Mouse (Mus musculus) forebrain, embryonic 11.5 days (tissue): Measurements from ENCODE around the gene Eml1. TPM values are rescaled to one million over a fixed set of nuclear protein-coding genes. Genes with fewer than 3 reads are reported as not detected.

Experiments
- ATAC-seq: fragments of 200-750 bp; cut with Nextera tagmentation; replicated peaks from 2 replicates; pipeline ENCODE4 v1.8.0; 2017; ENCODE audit warnings: moderate TSS enrichment; ENCODE audit not compliant: low FRiP score
- DNase-seq: peaks from one replicate; pipeline ENCODE4 v3.0.0-alpha.2; 2017; ENCODE audit warnings: low spot score
- H3K27ac ChIP-seq: fragments of 300-500 bp; sonication (generic); 2 replicates; pipeline ENCODE4 v1.5.1; 2014; ENCODE audit warnings: low read depth, low read length
- H3K27me3 ChIP-seq: fragments of 300-500 bp; sonication (generic); 2 replicates; pipeline ENCODE4 v1.6.1; 2014; ENCODE audit warnings: mild to moderate bottlenecking, low read length, mixed read lengths; ENCODE audit not compliant: control insufficient read depth, insufficient read depth
- H3K36me3 ChIP-seq: fragments of 300-500 bp; sonication (generic); 2 replicates; pipeline ENCODE4 v1.6.1; 2014; ENCODE audit warnings: mild to moderate bottlenecking, low read length, moderate library complexity, mixed read lengths; ENCODE audit not compliant: control insufficient read depth, insufficient read depth
- H3K4me1 ChIP-seq: fragments of 300-500 bp; sonication (generic); replicated peaks from 2 replicates; pipeline ENCODE4 v1.6.1; 2014; ENCODE audit warnings: low read length, mixed read lengths; ENCODE audit not compliant: control insufficient read depth, insufficient read depth
- H3K4me2 ChIP-seq: fragments of 300-500 bp; sonication (generic); 2 replicates; pipeline ENCODE4 v1.6.1; 2014; ENCODE audit warnings: low read depth, mild to moderate bottlenecking, low read length, moderate library complexity, mixed read lengths; ENCODE audit not compliant: severe bottlenecking
- H3K4me3 ChIP-seq: fragments of 300-500 bp; sonication (generic); 2 replicates; pipeline ENCODE4 v1.5.1; 2014; ENCODE audit warnings: low read depth, low read length
- H3K9ac ChIP-seq: fragments of 300-500 bp; sonication (generic); 2 replicates; pipeline ENCODE4 v1.6.1; 2014; ENCODE audit warnings: low read length
- H3K9me3 ChIP-seq: fragments of 300-500 bp; sonication (generic); 2 replicates; pipeline ENCODE4 v1.6.1; 2016; ENCODE audit warnings: low read length, mixed read lengths; ENCODE audit not compliant: control insufficient read depth
- WGBS: fragments of 180-500 bp; shearing (Covaris S2); extraction: QIAGEN DNeasy Blood & Tissue Kit; methylation state at CpG from one replicate; pipeline ENCODE4 v1.1.7; 2014; 5-methylcytosine and 5-hydroxymethylcytosine counted together
- polyA plus RNA-seq: library from polyadenylated mRNA; unstranded; fragments of >200 nt; fragmentation: Nextera tagmentation; extraction: Ambion mirVana; gene quantifications from 2 replicates; pipeline ENCODE4 v1.2.1, GENCODE M21; 2014

Gene Eml1
- polyA plus RNA-seq, 1 experiment from 2014 or later, result 92.5 TPM

DNA sequence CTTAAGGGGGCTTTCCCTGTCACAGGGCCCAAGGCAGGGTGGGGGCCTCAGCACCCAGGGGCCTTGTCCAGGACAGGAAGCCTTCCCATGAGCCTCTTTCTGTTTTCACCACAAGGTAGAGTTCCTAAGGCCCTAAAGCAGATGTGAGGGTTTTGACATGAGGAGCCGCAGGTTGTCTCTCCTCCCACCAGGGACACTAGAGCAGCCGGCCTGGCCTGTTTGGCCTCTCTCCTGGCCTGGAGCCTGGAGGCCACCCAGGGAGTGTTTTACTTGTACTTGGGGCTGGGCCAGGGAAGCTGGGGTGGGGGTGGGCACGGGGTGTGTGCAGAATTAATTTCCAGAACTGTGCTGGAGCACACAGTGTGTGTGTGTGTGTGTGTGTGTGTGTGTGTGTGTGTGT lies 5.4 kb upstream of the Eml1 start:
- no peak overlapping the region for H3K4me3 ChIP-seq
- no peak overlapping the region for H3K9ac ChIP-seq
- DNase-seq (no peak), ATAC-seq (no peak)
- H3K27ac ChIP-seq, result no peak overlapping the region
- H3K4me1 ChIP-seq, result peaks cover 5% of the 10 kb centered on the region; the same call in 1 of the 2 replicates
- WGBS, result 49% methylated on average over 3 of the region's 3 CpGs
- no peaks in the 10 kb centered on the region for H3K9me3 ChIP-seq
- H3K4me2 ChIP-seq, result no peak overlapping the region
- H3K36me3 ChIP-seq, result no peaks in the 10 kb centered on the region
- no peaks in the 10 kb centered on the region for H3K27me3 ChIP-seq

GRCm38 (mm10) chr12:108365868-108366267 lies 4.9 kb upstream of the Eml1 start:
- H3K4me2 ChIP-seq, result no peak overlapping the region
- WGBS, result 81% methylated on average over 7 of the region's 7 CpGs

GRCm38 (mm10) chr12:108367909-108368308 lies 2.8 kb upstream of the Eml1 start:
- WGBS, result 87% methylated on average over 2 of the region's 2 CpGs
- Histone ChIP-seq H3K9ac (no peak overlapping the region), H3K4me2 (no peak overlapping the region), H3K36me3 (no peaks in the 10 kb centered on the region), H3K27me3 (no peaks in the 10 kb centered on the region), H3K4me1 (peaks cover 5% of the 10 kb centered on the region; the same call in 1 of the 2 replicates), H3K4me3 (no peak overlapping the region), H3K9me3 (no peaks in the 10 kb centered on the region), H3K27ac (no peak overlapping the region)
- DNase-seq (no peak), ATAC-seq (no peak)

More at GRCm38 (mm10) chr12:108365868-108366267, 4.9 kb upstream of the Eml1 start:
- DNase-seq (no peak), ATAC-seq (no peak)
- H3K27ac ChIP-seq, result no peak overlapping the region
- H3K9ac ChIP-seq, result no peak overlapping the region
- H3K4me3 ChIP-seq, result no peak overlapping the region
- no peaks in the 10 kb centered on the region for H3K36me3 ChIP-seq
- H3K4me1 ChIP-seq, result peaks cover 5% of the 10 kb centered on the region; the same call in 1 of the 2 replicates
- H3K9me3 ChIP-seq, result no peaks in the 10 kb centered on the region
- no peaks in the 10 kb centered on the region for H3K27me3 ChIP-seq

DNA sequence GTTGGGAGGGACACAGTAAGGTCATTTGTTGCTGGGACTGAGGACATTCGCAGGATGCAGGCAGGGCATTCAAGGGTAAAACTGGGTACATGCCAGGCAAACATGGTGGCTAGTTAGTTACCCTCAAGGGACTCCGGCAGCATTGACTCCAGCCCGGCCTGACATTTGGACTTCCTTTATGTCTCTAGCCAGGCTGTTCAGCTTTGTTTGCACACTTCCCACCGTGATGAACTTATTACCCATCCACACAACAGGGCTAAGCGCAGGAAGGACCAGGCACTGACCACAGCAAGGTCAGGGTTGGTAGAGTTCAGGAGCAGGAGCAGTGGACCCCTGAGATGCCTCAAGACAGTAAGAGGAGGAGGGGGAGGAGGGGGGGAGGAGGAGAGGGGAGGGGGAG lies 1.8 kb upstream of the Eml1 start:
- ATAC-seq (no peak), DNase-seq (no peak)
- H3K4me3 ChIP-seq, result no peak overlapping the region
- H3K4me1 ChIP-seq, result peaks cover 2% of the 10 kb centered on the region; the same call in 1 of the 2 replicates
- H3K27ac ChIP-seq, result no peak overlapping the region
- no peaks in the 10 kb centered on the region for H3K27me3 ChIP-seq
- WGBS, result 72% methylated on average over 5 of the region's 5 CpGs
- H3K9me3 ChIP-seq, result no peaks in the 10 kb centered on the region
- no peaks in the 10 kb centered on the region for H3K36me3 ChIP-seq
- H3K9ac ChIP-seq, result no peak overlapping the region
- no peak overlapping the region for H3K4me2 ChIP-seq

DNA sequence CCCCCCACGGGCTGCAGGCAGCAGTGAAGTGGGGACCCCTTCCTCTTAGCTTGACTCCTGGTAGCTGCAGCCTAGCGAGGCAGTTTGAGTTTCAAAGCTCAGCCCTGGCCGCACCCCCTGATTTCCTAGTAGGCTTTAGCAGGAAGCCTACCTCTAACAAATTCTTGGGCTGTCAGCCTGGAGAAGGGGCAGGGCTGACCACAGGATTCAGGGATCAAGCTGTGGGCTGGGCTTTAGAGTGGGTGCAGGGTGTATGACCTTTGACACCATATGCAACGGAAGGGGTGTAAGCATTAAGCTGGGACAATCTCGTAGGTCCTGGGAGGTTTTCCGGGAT lies 640 bp downstream of the Eml1 start:
- 82% methylated on average over 6 of the region's 6 CpGs for WGBS
- no peaks in the 10 kb centered on the region for H3K36me3 ChIP-seq
- DNase-seq, result no peak
- no peaks in the 10 kb centered on the region for H3K9me3 ChIP-seq
- H3K4me3 ChIP-seq, result no peak overlapping the region
- no peaks in the 10 kb centered on the region for H3K27me3 ChIP-seq
- no peak overlapping the region for H3K27ac ChIP-seq
- no peak overlapping the region for H3K9ac ChIP-seq
- no peaks in the 10 kb centered on the region; the same call in 1 of the 2 replicates for H3K4me1 ChIP-seq
- ATAC-seq, result no peak
- H3K4me2 ChIP-seq, result no peak overlapping the region

DNA sequence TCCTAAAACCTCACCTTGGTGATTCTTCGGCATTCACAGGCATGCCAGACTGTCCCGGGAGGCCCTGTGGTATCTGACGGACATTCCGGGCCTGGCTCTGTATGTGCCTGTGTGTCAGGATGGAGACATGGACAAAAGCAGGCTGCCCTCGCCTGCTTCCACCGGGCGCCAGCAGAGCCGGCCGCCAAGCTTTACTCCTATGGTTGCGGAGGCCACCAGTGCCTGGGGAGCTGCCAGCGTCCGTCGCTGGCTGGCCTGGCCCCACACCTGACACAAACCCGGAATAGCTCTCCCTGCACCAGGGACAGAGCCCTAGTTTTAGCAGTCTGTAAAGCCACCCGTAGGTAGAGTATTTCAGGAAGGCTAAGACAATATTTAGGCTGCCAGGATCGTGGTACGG lies 1.5 kb downstream of the Eml1 start:
- Histone ChIP-seq H3K4me3 (no peak overlapping the region), H3K9ac (no peak overlapping the region), H3K4me1 (no peaks in the 10 kb centered on the region; the same call in 1 of the 2 replicates), H3K36me3 (no peaks in the 10 kb centered on the region), H3K27ac (0 out of 2 replicates have a peak overlapping the region, but pooled peaks have one; percentile 6), H3K4me2 (no peak overlapping the region), H3K9me3 (no peaks in the 10 kb centered on the region), H3K27me3 (no peaks in the 10 kb centered on the region)
- WGBS, result 82% methylated on average over 17 of the region's 17 CpGs
- no peak for DNase-seq
- ATAC-seq, result no peak

DNA sequence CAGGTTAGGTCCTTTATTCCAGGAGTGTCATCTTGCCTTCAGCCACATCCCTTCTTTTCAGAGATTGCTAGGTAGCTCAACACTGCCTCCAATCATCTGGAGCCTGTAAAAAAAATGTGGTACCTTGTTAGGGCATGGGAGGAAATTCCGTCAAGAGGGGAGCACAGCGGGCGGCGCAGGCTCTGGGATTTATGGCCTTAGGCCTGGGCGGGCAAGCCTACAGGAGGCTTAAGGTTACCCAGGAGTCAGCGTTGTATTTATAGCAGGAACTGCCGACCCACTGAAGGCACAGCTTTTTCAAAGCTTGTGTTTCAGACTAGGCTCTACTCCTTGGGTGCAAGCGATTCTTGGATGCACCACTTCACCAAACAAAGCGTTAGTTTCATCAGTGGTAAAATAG lies 2.9 kb downstream of the Eml1 start:
- H3K9ac ChIP-seq, result no peak overlapping the region
- no peaks in the 10 kb centered on the region for H3K9me3 ChIP-seq
- H3K36me3 ChIP-seq, result no peaks in the 10 kb centered on the region
- no peak overlapping the region for H3K4me3 ChIP-seq
- no peaks in the 10 kb centered on the region; the same call in 1 of the 2 replicates for H3K4me1 ChIP-seq
- no peak for DNase-seq
- no peak overlapping the region for H3K27ac ChIP-seq
- ATAC-seq, result no peak
- 79% methylated on average over 9 of the region's 9 CpGs for WGBS
- H3K27me3 ChIP-seq, result no peaks in the 10 kb centered on the region
- H3K4me2 ChIP-seq, result no peak overlapping the region

- H3K9me3 ChIP-seq, result no peaks in the 10 kb centered on the region
- WGBS, result 88% methylated on average over 8 of the region's 8 CpGs
- ATAC-seq (no peak), DNase-seq (no peak)
- no peaks in the 10 kb centered on the region; the same call in 1 of the 2 replicates for H3K4me1 ChIP-seq
- H3K4me2 ChIP-seq, result no peak overlapping the region
- no peak overlapping the region for H3K4me3 ChIP-seq
- H3K36me3 ChIP-seq, result no peaks in the 10 kb centered on the region
- H3K9ac ChIP-seq, result no peak overlapping the region
- H3K27me3 ChIP-seq, result no peaks in the 10 kb centered on the region
- H3K27ac ChIP-seq, result no peak overlapping the region
Measured at GRCm38 (mm10) chr12:108374689-108375088, 3.9 kb downstream of the Eml1 start.

GRCm38 (mm10) chr12:108378379-108379133 lies 7.8 kb downstream of the Eml1 start:
- H3K9me3 ChIP-seq, result no peaks in the 10 kb centered on the region
- H3K4me2 ChIP-seq, result no peak overlapping the region
- no peaks in the 10 kb centered on the region for H3K36me3 ChIP-seq
- H3K9ac ChIP-seq, result no peak overlapping the region
- no peak overlapping the region for H3K27ac ChIP-seq
- DNase-seq, result no peak
- no peaks in the 10 kb centered on the region for H3K27me3 ChIP-seq
- no peaks in the 10 kb centered on the region for H3K4me1 ChIP-seq
- no peak for ATAC-seq
- WGBS, result 90% methylated on average over 13 of the region's 13 CpGs
- no peak overlapping the region for H3K4me3 ChIP-seq
